ENCODE assay signal across 11 mouse cellular contexts in the genomic region with DNA sequence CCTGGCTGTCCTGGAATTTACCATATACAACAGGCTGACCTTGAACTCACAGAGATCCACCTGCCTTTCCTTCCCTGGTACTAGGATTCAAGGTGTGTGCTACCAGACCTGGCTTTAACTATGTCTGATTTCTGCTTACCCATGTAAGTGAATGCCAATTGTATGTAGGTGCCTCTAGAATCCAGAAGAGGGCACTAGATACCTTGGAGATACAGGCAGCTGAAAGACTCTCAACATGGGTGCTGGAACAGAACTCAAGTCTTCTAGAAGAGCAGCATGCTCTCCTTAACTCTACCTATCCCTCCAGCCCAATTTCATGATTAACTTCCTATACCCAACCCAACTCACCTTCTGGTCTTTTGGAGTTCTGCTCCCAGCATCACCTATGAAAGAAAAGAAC. TPM values are rescaled to one million over a fixed set of nuclear protein-coding genes. Genes with fewer than 3 reads are reported as not detected.
DNase-seq lines count a peak whose midpoint lies in the region; ATAC-seq and TF ChIP-seq lines count a peak whose summit lies in the region.
"Had no signal": no experiment of that assay in that cellular context is flagged by ENCODE, and none has a peak within 500 bp of the region (broad histone marks: within the 10 kb centered on the region; RNA-seq: fewer than 3 reads in every experiment).

No protein-coding gene starts in this region.

- no peak overlapping the region for H3K4me3 ChIP-seq in forebrain, embryonic 11.5 days (ENCODE audit: low read depth, low read length)

- POLR2A ChIA-PET in Patski (lab: Charles Lee) = no interaction called here

- in situ Hi-C loops in Patski (cut with MboI; ENCODE audit: low pct_unique_long_range_greater_than_20kb) = loop anchor here (10.0 kb wide), 1 partner anchor 115 kb away; no protein-coding TSS in a partner anchor

- H3K9ac ChIP-seq in forebrain, embryonic 11.5 days (ENCODE audit: low read length) = no peak overlapping the region

- ATAC-seq in Patski = no peak
- ATAC-seq in forebrain, embryonic 11.5 days (replicated peaks; ENCODE audit: low FRiP score) = no peak

- peaks cover 18% of the 10 kb centered on the region for H3K36me3 ChIP-seq in forebrain, embryonic 11.5 days (ENCODE audit: control insufficient read depth, insufficient read depth, low read length)

- H3K4me2 ChIP-seq in forebrain, embryonic 11.5 days (ENCODE audit: low read depth, low read length, severe bottlenecking) = no peak overlapping the region

- DNase-seq in adrenal gland, adult 2 months = peak; percentile 15
- DNase-seq in adrenal gland, adult 8-10 months = no peak
- DNase-seq in kidney, postnatal 14 days = peak; percentile 50
- no peak for DNase-seq in kidney, postnatal 10 days
- DNase-seq in Patski (ENCODE audit: low read depth, low spot score) = no peak
- DNase-seq in hindlimb bud, embryonic 11.5 days (ENCODE audit: extremely low spot score, low read depth, low spot score) = peak; percentile 14
- DNase-seq in yolk sac, embryonic 10.5 days (ENCODE audit: low spot score) = peak; percentile 9
- no peak for DNase-seq in forebrain, embryonic 11.5 days (ENCODE audit: low spot score)

- no peaks in the 10 kb centered on the region for H3K9me3 ChIP-seq in forebrain, embryonic 11.5 days (ENCODE audit: control insufficient read depth, low read length)

- CTCF ChIA-PET in Patski (lab: Charles Lee) = interaction anchor here (0.8 to 4.6 kb wide), 18 partner anchors 11 to 109 kb away, joined by 3 to 33 read pairs (median 5); partner anchors contain the start of genes 4930558C23Rik and Mindy1

- no peak overlapping the region for H3K27ac ChIP-seq in forebrain, embryonic 11.5 days (ENCODE audit: low read depth, low read length)

- TF ChIP-seq CTCF in Patski (IDR thresholded peaks at IDR 0.05) = peak; percentile 85

- H3K4me1 ChIP-seq in forebrain, embryonic 11.5 days (replicated peaks; ENCODE audit: control insufficient read depth, insufficient read depth, low read length) = no peaks in the 10 kb centered on the region

- no peaks in the 10 kb centered on the region for H3K27me3 ChIP-seq in Patski
- no peaks in the 10 kb centered on the region for H3K27me3 ChIP-seq in forebrain, embryonic 11.5 days (ENCODE audit: control insufficient read depth, insufficient read depth, low read length)

RNA-seq across cellular contexts. Expression of gene Setdb1, which starts 7.5 kb away (rescaled TPM):
- total RNA-seq in adrenal gland, adult 2 months (2021) = 10 to 100 TPM; 20.7 to 21.7 TPM
- polyA plus RNA-seq in adrenal gland, adult 2 months (2012; rRNA removed) = 6.9 and 7.6 TPM in 2 replicates
- 10 to 100 TPM; 22.2 to 38.1 (median 27.8) TPM for total RNA-seq in adrenal gland, adult 8-10 months (2022)
- polyA plus RNA-seq in Patski (2021) = 58.6 TPM
- polyA plus RNA-seq in forebrain, embryonic 11.5 days (2014; fragmentation: Nextera tagmentation; extraction: Ambion mirVana) = 74.9 and 76.7 TPM in 2 replicates

RNA-seq across cellular contexts. Expression of gene Cers2, which starts 34.9 kb away (rescaled TPM):
- total RNA-seq in adrenal gland, adult 2 months (2021) = 100 to 1,000 TPM; 224 to 263 TPM
- polyA plus RNA-seq in adrenal gland, adult 2 months (2012; rRNA removed) = 78.7 and 99.1 TPM in 2 replicates
- 100 to 1,000 TPM; 211 to 272 (median 241) TPM for total RNA-seq in adrenal gland, adult 8-10 months (2022)
- polyA plus RNA-seq in Patski (2021) = 366 TPM
- polyA plus RNA-seq in forebrain, embryonic 11.5 days (2014; fragmentation: Nextera tagmentation; extraction: Ambion mirVana) = 111 and 122 TPM in 2 replicates

RNA-seq across cellular contexts. Expression of gene Anxa9, which starts 42.5 kb away (rescaled TPM):
- 1 to 10 TPM; 1.2 to 2.5 TPM for total RNA-seq in adrenal gland, adult 2 months (2021)
- 0.88 and 1.3 TPM in 2 replicates for polyA plus RNA-seq in adrenal gland, adult 2 months (2012; rRNA removed)
- total RNA-seq in adrenal gland, adult 8-10 months (2022) = 1 to 10 TPM; 1.9 to 4.2 (median 3.0) TPM
- polyA plus RNA-seq in Patski (2021) = 7.1 TPM
- 1.3 and 1.5 TPM in 2 replicates for polyA plus RNA-seq in forebrain, embryonic 11.5 days (2014; fragmentation: Nextera tagmentation; extraction: Ambion mirVana)

RNA-seq across cellular contexts. Expression of gene 4930558C23Rik, which starts 53.1 kb away (rescaled TPM):
- total RNA-seq in adrenal gland, adult 2 months (2021) = not detected
- not detected in 2 replicates for polyA plus RNA-seq in adrenal gland, adult 2 months (2012; rRNA removed)
- not detected for total RNA-seq in adrenal gland, adult 8-10 months (2022)
- not detected for polyA plus RNA-seq in Patski (2021)
- polyA plus RNA-seq in forebrain, embryonic 11.5 days (2014; fragmentation: Nextera tagmentation; extraction: Ambion mirVana) = not detected in 2 replicates
- total RNA-seq: layer of hippocampus, adult 18-20 months had no signal
- polyA plus RNA-seq: C2C12; small intestine, adult 2 months had no signal

Comparison
In these comparisons a context has a peak if more than half of its experiments do, and no peak if none do; other contexts are left out.
1. DNase-seq: peak in adrenal gland, adult 2 months (single experiment), kidney, postnatal 14 days (single experiment), hindlimb bud, embryonic 11.5 days (single experiment) and yolk sac, embryonic 10.5 days (single experiment); none in adrenal gland, adult 8-10 months (single experiment), kidney, postnatal 10 days (single experiment), Patski (single experiment) and forebrain, embryonic 11.5 days (single experiment).